Mouse (Mus musculus) MEL (cell line): ENCODE results near the gene Rgs6.

Experiments used
- CTCF ChIP-seq, 3 experiments: IDR thresholded peaks in 2 of 3; conservative IDR thresholded peaks in 1 of 3; 2 replicates each; pipeline ENCODE4 v1.5.1; 2011 to 2012; ENCODE audit warnings: low read length in 3 of 3, low read depth in 2 of 3, mild to moderate bottlenecking in 2 of 3, improper control_type of control experiment in 1 of 3, inconsistent platforms in 1 of 3, mixed read lengths in 1 of 3, moderate library complexity in 1 of 3; ENCODE audit not compliant: control insufficient read depth in 1 of 3, insufficient read depth in 1 of 3, poor library complexity in 1 of 3, severe bottlenecking in 1 of 3
- POLR2A ChIP-seq, 2 experiments: IDR thresholded peaks; 2 replicates each; pipeline ENCODE4 v1.6.1; 2011 to 2012; ENCODE audit warnings: low read length in 2 of 2, mild to moderate bottlenecking in 2 of 2, control low read depth in 1 of 2, improper control_type of control experiment in 1 of 2, low read depth in 1 of 2, moderate library complexity in 1 of 2; ENCODE audit not compliant: control insufficient read depth in 1 of 2, insufficient read depth in 1 of 2, poor library complexity in 1 of 2
- SIN3A ChIP-seq: IDR thresholded peaks from 2 replicates; pipeline ENCODE4 v1.6.1; 2012; ENCODE audit warnings: low read length, improper control_type of control experiment, inconsistent platforms
- SMC3 ChIP-seq: IDR thresholded peaks from 2 replicates; pipeline ENCODE4 v1.6.1; 2011; ENCODE audit warnings: low read depth, low read length, improper control_type of control experiment
- USF2 ChIP-seq, 2 experiments: IDR thresholded peaks; 2 replicates each; pipeline ENCODE4 v1.6.1; 2011 to 2012; ENCODE audit warnings: improper control_type of control experiment in 2 of 2, low read length in 2 of 2, borderline replicate concordance in 1 of 2, inconsistent platforms in 1 of 2, low read depth in 1 of 2, mild to moderate bottlenecking in 1 of 2; ENCODE audit not compliant: insufficient read depth in 1 of 2

DNA sequence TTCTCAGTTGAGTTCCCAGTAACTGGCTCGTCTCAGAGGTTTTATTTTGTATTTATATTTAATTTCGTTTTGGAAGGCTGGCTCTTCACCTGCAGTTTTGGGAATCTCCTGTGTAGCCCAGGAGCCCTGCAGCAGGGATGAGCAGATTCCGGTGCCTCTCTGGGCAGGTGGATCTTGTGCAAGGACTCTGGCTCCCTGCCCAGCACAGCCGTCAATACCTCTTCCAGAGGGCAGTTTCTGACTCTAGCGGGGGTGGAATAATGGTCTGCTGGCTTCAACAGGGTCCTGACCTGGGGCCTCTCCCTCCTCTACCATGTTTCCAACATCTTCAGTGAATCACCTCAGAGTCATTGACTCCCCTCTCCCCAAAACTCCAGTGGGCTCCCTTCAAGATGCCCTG is 616.3 kb downstream of the Rgs6 start:
- TF ChIP-seq POLR2A (IDR thresholded peaks at IDR 0.05; ENCODE audit: control insufficient read depth in 1 of 2, insufficient read depth in 1 of 2, low read depth in 1 of 2, low read length in 2 of 2, poor library complexity in 1 of 2) (no peak), CTCF (IDR thresholded peaks at IDR 0.05 in 2 of 3, conservative IDR thresholded peaks at IDR 0.05 in 1 of 3; ENCODE audit: control insufficient read depth in 1 of 3, insufficient read depth in 1 of 3, low read depth in 2 of 3, low read length in 3 of 3, poor library complexity in 1 of 3, severe bottlenecking in 1 of 3) (no peak), SIN3A (no peak), USF2 (IDR thresholded peaks at IDR 0.05; ENCODE audit: borderline replicate concordance in 1 of 2, insufficient read depth in 1 of 2, low read depth in 1 of 2, low read length in 2 of 2) (no peak), SMC3 (no peak)
